Mouse (Mus musculus) E14TG2a.4 (cell line): ENCODE results near the gene Ccer2.
A peak's percentile ranks its signal among the peaks of the same experiment; 100 is the strongest.

Source experiments
- CTCF ChIP-seq: conservative IDR thresholded peaks from 2 replicates; pipeline ENCODE4 v1.5.1; 2014; ENCODE audit warnings: low read length
- POU5F1 ChIP-seq: IDR thresholded peaks from 2 replicates; pipeline ENCODE4 v1.6.1; 2014; ENCODE audit warnings: low read length, borderline replicate concordance

DNA sequence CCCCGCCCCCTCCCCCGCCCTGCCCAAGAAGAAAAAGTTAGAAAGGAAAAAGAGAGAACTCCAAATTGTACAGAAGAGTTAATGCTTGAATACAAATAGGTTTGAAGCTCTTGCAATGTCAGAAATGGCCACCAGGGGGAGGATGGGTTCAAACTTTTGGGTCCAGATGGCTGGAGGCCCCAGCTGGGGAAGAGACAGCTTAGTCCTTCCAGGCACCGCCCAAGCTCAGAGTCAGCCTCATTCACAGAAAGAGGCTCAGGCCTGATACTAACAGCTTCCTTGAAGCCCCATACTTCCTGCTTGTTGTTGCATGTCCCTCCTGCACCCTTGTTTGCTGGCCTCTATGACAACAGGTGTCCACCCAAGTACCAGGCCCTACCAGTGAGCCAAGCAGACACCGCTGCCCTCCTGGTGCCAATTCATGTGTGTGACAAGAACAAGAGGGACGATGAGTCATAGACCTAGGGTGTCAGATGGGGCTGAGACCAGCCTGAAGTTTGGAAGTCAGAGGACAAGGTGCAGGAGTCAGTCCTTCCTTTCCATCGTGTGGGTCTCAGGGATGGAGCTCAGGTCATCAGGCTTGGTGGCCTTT is 24.2 kb downstream of the Ccer2 start:
- TF ChIP-seq CTCF (peak; percentile 73), POU5F1 (no peak)
